Mouse (Mus musculus): ENCODE data around the gene Qtrt2. TPM values are rescaled to one million over a fixed set of nuclear protein-coding genes. Genes with fewer than 3 reads are reported as not detected.

Qtrt2 gene
- total RNA-seq, 2 experiments from 2014 or later, result 21.2 to 44.9 TPM

- no peak for ATAC-seq (replicated peaks; ENCODE audit: poor library complexity)
These were observed 4.0 kb upstream of the Qtrt2 start for GRCm38 (mm10) chr16:43930577-43930976.

- no peak for ATAC-seq (replicated peaks; ENCODE audit: poor library complexity)
These were observed 763 bp downstream of the Qtrt2 start for GRCm38 (mm10) chr16:43925846-43926245.

DNA sequence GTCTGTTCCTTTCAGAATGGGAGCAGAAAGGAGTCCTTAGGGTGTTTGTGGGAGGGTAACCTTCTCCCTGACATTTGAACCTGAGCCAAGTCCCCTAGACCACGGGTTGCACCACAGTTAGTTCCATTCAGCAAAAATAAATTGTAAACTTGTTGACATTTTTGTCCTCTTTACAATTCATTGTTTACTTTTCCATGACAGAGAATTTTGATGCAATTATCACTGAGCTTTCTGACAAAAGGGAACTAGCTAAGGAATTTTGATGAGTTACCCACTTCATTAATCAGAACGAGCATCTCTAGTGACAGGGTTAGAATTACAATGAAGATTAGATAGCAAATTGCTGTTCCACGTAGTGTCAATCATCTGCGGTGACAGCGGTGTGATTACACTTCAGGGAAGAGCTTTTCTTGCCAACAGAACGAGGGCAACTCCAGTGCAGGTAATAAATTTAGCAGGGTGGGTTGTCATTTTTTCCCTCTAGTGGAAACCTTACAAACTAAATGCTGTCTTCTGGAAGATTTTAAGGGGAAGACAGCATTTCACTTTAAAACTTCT, 1.5 kb downstream of the Qtrt2 start:
- no peak for ATAC-seq (replicated peaks; ENCODE audit: poor library complexity)

DNA sequence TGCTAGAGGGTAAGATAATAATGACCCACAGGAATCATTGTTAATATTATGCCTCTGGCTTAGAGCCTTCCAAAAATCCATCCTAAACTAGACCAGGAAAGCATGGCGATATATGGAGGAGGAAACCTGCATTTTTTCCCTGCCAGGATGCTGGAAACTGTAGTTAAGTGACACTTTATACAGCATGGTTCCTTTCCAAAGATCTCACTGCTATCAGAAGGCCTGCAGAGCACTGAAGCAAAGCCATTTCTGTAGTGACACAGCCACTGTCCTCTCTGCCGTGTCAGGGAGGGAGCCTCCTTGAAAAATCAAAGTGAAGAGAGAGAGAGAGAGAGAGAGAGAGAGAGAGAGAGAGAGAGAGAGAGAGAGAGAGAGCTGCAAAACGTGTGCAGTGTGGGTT, 4.0 kb downstream of the Qtrt2 start:
- no peak for ATAC-seq (replicated peaks; ENCODE audit: poor library complexity)

DNA sequence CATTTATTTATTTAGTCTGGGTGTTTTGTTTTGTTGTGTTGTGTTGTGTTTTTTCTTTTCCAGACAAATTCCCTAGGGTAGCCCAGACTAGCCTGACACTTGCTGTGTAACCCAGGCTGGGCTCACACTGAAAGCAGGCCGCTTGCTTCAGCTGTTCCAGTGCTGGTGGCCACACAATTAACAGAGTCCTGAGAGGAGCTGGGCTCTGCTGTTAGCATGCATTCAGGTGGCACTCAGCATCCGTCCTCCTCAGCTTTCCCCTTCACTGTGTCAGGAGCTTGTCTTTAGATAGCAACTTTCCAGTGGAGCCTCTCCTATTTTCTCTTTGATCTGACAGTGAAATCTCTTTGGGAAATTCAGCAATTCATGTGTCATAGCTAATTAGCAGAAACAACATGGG, 4.6 kb downstream of the Qtrt2 start:
- no peak for ATAC-seq (replicated peaks; ENCODE audit: poor library complexity)

DNA sequence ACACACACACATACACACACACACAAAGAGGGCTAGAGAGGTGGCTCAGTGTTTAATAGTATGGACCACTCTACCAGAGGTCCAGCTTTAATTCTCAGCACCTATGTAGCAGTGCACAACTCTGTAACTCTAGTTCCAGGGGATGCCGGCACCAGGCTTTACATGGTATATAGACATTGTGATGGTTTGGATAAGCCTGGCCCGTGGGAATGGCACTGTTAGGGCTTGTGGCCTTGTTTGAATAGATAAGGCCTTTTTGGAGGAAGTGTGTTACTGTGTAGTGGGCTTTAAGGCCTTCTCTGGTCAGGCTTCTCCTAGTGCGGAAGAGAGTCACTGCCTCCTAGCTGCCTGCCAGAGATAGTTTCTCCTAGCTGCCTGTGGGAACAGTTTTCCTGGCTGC, 7.7 kb downstream of the Qtrt2 start:
- ATAC-seq (replicated peaks; ENCODE audit: poor library complexity), result peak; percentile 48; the same call in 1 of the 2 replicates

GRCm38 (mm10) chr16:43908881-43909280, 17.7 kb downstream of the Qtrt2 start:
- ATAC-seq (replicated peaks; ENCODE audit: poor library complexity), result peak; percentile 85

DNA sequence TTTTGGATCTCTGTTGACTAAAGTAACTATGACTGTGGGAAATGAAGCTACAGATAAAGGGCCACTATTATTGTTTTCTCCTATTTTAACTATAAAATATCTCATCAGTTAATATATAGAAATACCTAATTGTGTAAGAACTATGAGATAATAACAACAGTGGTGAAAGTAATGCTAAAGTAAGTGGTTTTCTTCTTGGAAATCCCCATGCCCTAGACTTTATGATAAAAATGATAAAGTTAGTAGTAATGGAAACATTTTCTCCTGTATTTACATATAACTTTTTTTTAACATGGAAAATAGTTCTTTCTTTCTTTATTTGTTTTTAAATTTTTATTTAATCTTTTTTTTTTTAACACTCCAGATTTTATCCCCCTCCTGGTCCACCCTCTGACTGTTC, 26.0 kb downstream of the Qtrt2 start:
- no peak for ATAC-seq (replicated peaks; ENCODE audit: poor library complexity)

DNA sequence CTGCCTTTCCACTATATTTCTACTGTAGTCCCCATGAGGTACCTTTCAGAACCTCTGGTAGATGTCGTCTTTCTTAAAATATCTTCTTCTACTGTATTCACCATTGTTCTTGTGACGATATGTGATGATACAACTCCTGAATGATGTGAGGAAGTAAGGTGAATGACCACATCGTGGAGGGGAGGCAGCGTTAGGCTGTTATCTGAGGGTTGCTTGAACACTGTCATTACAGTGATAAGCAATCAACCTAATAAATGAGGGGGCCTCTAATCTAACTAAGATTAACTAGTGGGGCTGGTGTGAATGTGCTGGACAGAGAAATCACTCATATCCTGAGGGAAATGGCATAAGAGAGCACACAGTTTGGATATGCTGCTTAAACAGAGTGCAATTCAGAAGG, 26.5 kb downstream of the Qtrt2 start:
- ATAC-seq (replicated peaks; ENCODE audit: poor library complexity), result no peak

DNA sequence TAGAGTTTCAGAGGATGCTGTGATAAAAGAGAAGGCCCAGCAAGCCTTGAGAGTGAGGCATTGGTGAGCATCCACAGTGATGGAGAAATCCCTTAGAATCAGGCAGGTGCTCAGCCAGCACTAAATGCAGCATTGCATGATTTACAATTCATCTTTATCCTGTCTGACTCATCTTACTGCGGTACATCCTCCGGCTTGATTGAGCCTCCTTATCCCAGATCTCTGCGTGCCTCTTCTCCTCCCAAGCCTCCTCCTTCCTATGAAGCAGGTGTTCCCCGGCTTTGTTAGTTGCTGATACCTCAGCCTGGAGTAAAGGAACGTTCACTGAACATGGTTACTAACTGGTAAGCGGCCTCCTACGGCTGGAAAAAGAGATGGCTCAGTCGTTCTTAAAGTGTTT, 32.1 kb downstream of the Qtrt2 start:
- no peak for ATAC-seq (replicated peaks; ENCODE audit: poor library complexity)

DNA sequence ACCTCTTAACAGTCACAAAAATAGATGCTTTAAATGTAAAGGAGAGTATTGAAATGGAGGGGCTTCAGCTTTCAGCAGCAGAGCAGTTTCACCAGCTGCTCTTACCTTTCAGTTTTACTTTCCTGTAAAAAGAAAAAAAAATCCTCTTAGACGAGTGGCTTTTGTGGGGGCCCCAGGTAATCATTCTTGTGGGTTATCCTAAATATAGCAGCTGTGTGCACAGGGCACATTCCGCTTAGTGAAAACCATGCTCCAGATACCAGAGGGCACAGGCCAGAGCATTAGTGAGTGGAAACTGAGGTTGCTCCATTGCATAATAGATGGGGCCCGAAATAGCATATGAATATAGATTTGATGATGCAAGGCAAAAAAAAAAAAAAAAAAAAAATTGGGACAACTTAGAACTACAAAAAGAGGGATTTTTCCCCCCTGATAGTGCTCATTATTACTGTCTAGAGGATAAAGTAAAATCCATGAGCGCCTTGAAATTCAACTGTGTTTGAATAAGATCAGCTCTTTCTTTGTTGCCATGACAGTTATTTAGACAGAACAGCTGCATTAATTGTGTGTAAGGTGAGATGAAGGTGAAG, 35.8 kb downstream of the Qtrt2 start:
- ATAC-seq (replicated peaks; ENCODE audit: poor library complexity), result no peak

DNA sequence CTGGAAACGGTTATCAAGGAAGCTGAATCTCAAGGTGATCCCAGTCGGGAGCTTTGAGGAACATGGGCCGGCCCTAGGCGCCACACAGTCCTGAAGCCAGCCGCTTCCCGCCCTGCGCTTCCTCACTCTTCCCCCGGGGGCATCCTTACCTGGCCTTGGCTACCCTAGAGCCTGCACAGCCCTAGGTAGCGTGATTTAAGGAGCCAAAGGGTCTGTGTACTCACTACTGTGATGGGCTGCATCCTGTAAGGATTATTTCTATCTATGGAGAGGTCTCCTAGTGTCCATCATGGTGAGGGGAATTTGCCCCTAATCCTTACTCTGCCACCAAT, 36.6 kb downstream of the Qtrt2 start:
- ATAC-seq (replicated peaks; ENCODE audit: poor library complexity), result peak; percentile 73

- peak; percentile 97 for ATAC-seq (replicated peaks; ENCODE audit: poor library complexity)
These were observed 37.2 kb downstream of the Qtrt2 start, which contains the start of gene Ccdc191 for GRCm38 (mm10) chr16:43889208-43890004. Gene Ccdc191, plus strand, starts transcription at chr16:43889800.

DNA sequence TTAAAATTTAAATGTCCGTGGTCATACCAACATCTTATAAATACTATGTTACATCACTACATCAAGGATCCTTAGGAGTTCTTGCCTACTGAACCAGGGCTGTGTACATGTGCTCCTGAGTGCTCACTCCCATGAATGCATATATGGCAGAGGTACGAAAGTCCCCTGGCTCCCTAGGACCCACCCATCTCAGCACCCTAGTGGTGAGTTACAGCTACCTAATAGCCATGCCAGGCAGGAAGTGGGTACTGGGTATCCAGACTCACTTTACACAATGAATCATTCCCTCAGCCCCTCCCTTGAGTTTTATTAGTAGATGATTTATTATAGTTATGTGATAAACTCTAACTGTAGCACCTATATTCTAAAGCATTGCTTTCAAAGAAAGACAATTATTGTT, 44.3 kb downstream of the Qtrt2 start:
- ATAC-seq (replicated peaks; ENCODE audit: poor library complexity), result peak; percentile 42; the same call in 1 of the 2 replicates

GRCm38 (mm10) chr16:43881636-43882035, 45.0 kb downstream of the Qtrt2 start:
- ATAC-seq (replicated peaks; ENCODE audit: poor library complexity), result no peak

- peak; percentile 29; the same call in 1 of the 2 replicates for ATAC-seq (replicated peaks; ENCODE audit: poor library complexity)
These were observed 46.8 kb downstream of the Qtrt2 start for GRCm38 (mm10) chr16:43879769-43880168.

GRCm38 (mm10) chr16:43871419-43871818, 55.2 kb downstream of the Qtrt2 start:
- ATAC-seq (replicated peaks; ENCODE audit: poor library complexity), result no peak

DNA sequence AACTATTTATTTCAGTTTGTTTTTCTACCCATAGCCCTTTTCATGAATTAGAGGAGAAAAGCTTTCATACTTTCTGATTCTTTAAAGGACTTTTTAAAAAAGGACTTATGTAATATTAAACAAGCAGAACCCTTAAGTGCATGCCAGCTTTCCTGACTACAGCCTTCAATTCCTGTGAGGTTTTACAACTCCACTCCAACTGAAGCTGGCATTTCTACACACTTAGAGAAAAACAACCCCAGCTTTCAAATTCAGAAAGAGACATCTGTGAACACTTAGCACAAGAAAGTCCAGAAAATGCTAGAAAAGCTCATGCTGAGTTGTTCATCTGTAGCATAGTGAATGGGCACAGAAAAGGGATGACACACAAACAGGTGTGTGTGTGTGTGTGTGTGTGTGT, 56.8 kb downstream of the Qtrt2 start:
- no peak for ATAC-seq (replicated peaks; ENCODE audit: poor library complexity)

DNA sequence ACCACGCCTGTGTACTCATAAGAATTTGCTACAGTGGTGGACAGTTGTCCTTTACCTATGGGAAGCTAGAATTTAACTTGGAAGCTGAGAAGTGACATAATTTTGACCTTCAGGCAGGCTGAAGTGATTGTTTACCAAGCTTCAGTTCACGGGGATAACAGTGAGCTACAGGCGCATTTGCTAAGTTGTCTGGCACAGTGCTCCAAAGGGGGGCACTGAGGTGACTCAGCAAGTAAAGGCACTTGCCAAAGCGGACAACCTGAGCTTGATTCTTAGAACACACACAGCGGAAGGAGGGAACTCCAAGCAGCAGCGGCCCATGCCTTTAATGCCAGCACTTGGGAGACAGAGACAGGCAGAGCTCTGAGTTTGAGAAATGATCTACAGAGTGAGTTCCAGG, 66.0 kb downstream of the Qtrt2 start:
- ATAC-seq (replicated peaks; ENCODE audit: poor library complexity), result no peak

GRCm38 (mm10) chr16:43858941-43859476, 67.6 kb downstream of the Qtrt2 start:
- ATAC-seq (replicated peaks; ENCODE audit: poor library complexity), result no peak

DNA sequence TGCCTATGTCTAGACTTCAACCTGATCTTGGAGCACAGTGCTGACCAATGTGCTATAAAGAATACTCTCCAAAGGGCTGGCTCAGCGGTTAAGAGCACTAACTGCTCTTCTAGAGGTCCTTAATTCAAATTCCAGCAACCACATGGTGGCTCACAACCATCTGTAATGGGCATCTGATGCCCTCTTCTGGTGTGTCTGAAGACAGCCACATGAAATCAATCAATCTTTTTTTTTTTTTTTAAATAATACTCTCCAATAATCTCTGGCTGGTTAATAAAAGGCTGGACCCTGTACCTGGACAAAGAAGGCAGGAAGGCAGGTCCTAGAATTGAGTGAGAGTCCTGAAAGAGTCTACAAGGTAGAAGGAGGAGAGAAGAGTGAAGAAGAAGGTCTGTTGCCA, 76.8 kb downstream of the Qtrt2 start:
- no peak for ATAC-seq (replicated peaks; ENCODE audit: poor library complexity)

DNA sequence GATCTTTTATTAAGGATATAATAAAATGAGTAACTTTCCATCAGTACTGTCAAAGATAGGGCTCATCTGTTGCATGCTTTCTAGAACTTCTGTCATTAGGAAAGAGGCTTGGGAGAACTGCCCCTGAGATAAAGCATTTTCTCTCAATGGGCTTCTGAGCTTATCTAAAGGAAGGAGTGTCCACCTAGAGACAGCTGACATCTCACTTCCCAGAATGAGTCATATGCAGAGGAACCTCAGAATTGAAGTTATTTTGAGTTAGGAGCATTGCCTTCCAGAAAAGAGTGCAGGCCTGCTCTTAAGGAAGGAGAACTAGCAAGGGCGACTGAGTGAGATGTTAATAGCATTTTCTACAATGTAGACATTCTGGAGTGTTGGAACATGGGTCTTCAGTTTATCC, 85.4 kb downstream of the Qtrt2 start:
- no peak for ATAC-seq (replicated peaks; ENCODE audit: poor library complexity)

Measured in megakaryocyte progenitor cell, adult 5-6 weeks (primary cell).